Mouse (Mus musculus) embryonic facial prominence, embryonic 11.5 days (tissue): Measurements from ENCODE around the gene Blvra. TPM values are rescaled to one million over a fixed set of nuclear protein-coding genes. Genes with fewer than 3 reads are reported as not detected.
"Not testable (repeated sequence)": the region's sequence is repeated elsewhere in the genome, so short reads cannot be mapped to it uniquely, and the experiment has no call there.

ENCODE experiments used
- ATAC-seq: fragments of 200-750 bp; cut with Nextera tagmentation; replicated peaks from 2 replicates; pipeline ENCODE4 v1.8.0; 2017; ENCODE audit warnings: low read depth; ENCODE audit not compliant: insufficient number of reproducible peaks, low FRiP score, low TSS enrichment
- DNase-seq: peaks from one replicate; pipeline ENCODE4 v3.0.0-alpha.2; 2015; ENCODE audit warnings: low spot score
- H3K27ac ChIP-seq: fragments of 300-500 bp; sonication (generic); replicated peaks from 2 replicates; pipeline ENCODE4 v1.5.1; 2014; ENCODE audit warnings: mild to moderate bottlenecking, low read depth, low read length, control low read depth
- H3K27me3 ChIP-seq: fragments of 300-500 bp; sonication (generic); 2 replicates; pipeline ENCODE4 v1.6.1; 2014; ENCODE audit warnings: mild to moderate bottlenecking, low read length, moderate library complexity, mixed read lengths; ENCODE audit not compliant: control insufficient read depth, insufficient read depth
- H3K36me3 ChIP-seq: fragments of 300-500 bp; sonication (generic); replicated peaks from 2 replicates; pipeline ENCODE4 v1.6.1; 2014; ENCODE audit warnings: low read depth, mild to moderate bottlenecking, low read length, moderate library complexity, mixed read lengths; ENCODE audit not compliant: control insufficient read depth, insufficient read depth
- H3K4me1 ChIP-seq: fragments of 300-500 bp; sonication (generic); 2 replicates; pipeline ENCODE4 v1.6.1; 2014; ENCODE audit warnings: low read length, mixed read lengths; ENCODE audit not compliant: control insufficient read depth, insufficient read depth
- H3K4me2 ChIP-seq: fragments of 300-500 bp; sonication (generic); 2 replicates; pipeline ENCODE4 v1.6.1; 2014; ENCODE audit warnings: low read depth, mild to moderate bottlenecking, control low read depth, low read length, moderate library complexity
- H3K4me3 ChIP-seq: fragments of 300-500 bp; sonication (generic); 2 replicates; pipeline ENCODE4 v1.5.1; 2014; ENCODE audit warnings: low read depth, low read length, control low read depth
- H3K9ac ChIP-seq: fragments of 300-500 bp; sonication (generic); replicated peaks from 2 replicates; pipeline ENCODE4 v1.6.1; 2014; ENCODE audit warnings: mild to moderate bottlenecking, control low read depth, low read length
- H3K9me3 ChIP-seq: fragments of 300-500 bp; sonication (generic); replicated peaks from 2 replicates; pipeline ENCODE4 v1.6.1; 2016; ENCODE audit warnings: mild to moderate bottlenecking, low read length, inconsistent platforms, mixed read lengths; ENCODE audit not compliant: control insufficient read depth
- WGBS: fragments of 180-500 bp; shearing (Covaris S2); extraction: QIAGEN DNeasy Blood & Tissue Kit; methylation state at CpG from one replicate; pipeline ENCODE4 v1.1.7; 2014; 5-methylcytosine and 5-hydroxymethylcytosine counted together
- polyA plus RNA-seq: library from polyadenylated mRNA; unstranded; fragments of >200 nt; fragmentation: Nextera tagmentation; extraction: Ambion mirVana; gene quantifications from 2 replicates; pipeline ENCODE4 v1.2.1, GENCODE M21; 2014

The Blvra gene
- polyA plus RNA-seq, 1 experiment from 2014 or later, result 34.6 TPM

- Histone ChIP-seq H3K9ac (no peak overlapping the region), H3K27ac (no peak overlapping the region), H3K27me3 (no peaks in the 10 kb centered on the region), H3K4me3 (no peak overlapping the region), H3K36me3 (no peaks in the 10 kb centered on the region), H3K4me2 (no peak overlapping the region), H3K9me3 (no peaks in the 10 kb centered on the region), H3K4me1 (no peaks in the 10 kb centered on the region)
- ATAC-seq, result no peak
- WGBS, result 77% methylated on average over 9 of the region's 9 CpGs
- DNase-seq, result no peak
These were observed 7.1 kb downstream of the Blvra start for GRCm38 (mm10) chr2:127077611-127078010.

GRCm38 (mm10) chr2:127079066-127079465 is 8.6 kb downstream of the Blvra start:
- not testable (repeated sequence) for H3K27ac ChIP-seq, H3K36me3 ChIP-seq, ATAC-seq, H3K27me3 ChIP-seq, H3K4me1 ChIP-seq, H3K4me3 ChIP-seq, H3K9me3 ChIP-seq, DNase-seq, H3K4me2 ChIP-seq, H3K9ac ChIP-seq
- 66% methylated on average over 2 of the region's 2 CpGs for WGBS

GRCm38 (mm10) chr2:127079881-127080590 is 9.6 kb downstream of the Blvra start:
- no peaks in the 10 kb centered on the region for H3K4me1 ChIP-seq
- H3K27me3 ChIP-seq, result no peaks in the 10 kb centered on the region
- no peak overlapping the region for H3K9ac ChIP-seq
- no peaks in the 10 kb centered on the region for H3K36me3 ChIP-seq
- H3K9me3 ChIP-seq, result no peaks in the 10 kb centered on the region
- 88% methylated on average over 11 of the region's 11 CpGs for WGBS
- no peak for DNase-seq
- H3K27ac ChIP-seq, result no peak overlapping the region
- no peak for ATAC-seq
- no peak overlapping the region for H3K4me2 ChIP-seq
- H3K4me3 ChIP-seq, result no peak overlapping the region

GRCm38 (mm10) chr2:127080591-127081218 is 10.2 kb downstream of the Blvra start:
- Histone ChIP-seq H3K9me3 (no peaks in the 10 kb centered on the region), H3K4me3 (no peak overlapping the region), H3K27me3 (no peaks in the 10 kb centered on the region), H3K4me1 (no peaks in the 10 kb centered on the region), H3K27ac (no peak overlapping the region), H3K4me2 (no peak overlapping the region), H3K36me3 (no peaks in the 10 kb centered on the region), H3K9ac (no peak overlapping the region)
- DNase-seq, result no peak
- 91% methylated on average over 11 of the region's 11 CpGs for WGBS
- ATAC-seq, result no peak

GRCm38 (mm10) chr2:127086235-127086634 is 15.8 kb downstream of the Blvra start:
- Histone ChIP-seq H3K4me1 (no peaks in the 10 kb centered on the region), H3K9ac (no peak overlapping the region), H3K9me3 (no peaks in the 10 kb centered on the region), H3K4me2 (no peak overlapping the region), H3K27ac (no peak overlapping the region), H3K27me3 (no peaks in the 10 kb centered on the region), H3K4me3 (no peak overlapping the region), H3K36me3 (no peaks in the 10 kb centered on the region)
- ATAC-seq (no peak), DNase-seq (no peak)
- WGBS, result 91% methylated on average over 5 of the region's 5 CpGs

GRCm38 (mm10) chr2:127090151-127090550 is 19.7 kb downstream of the Blvra start:
- H3K27ac ChIP-seq, H3K4me3 ChIP-seq, H3K9me3 ChIP-seq, H3K9ac ChIP-seq, H3K27me3 ChIP-seq, H3K36me3 ChIP-seq, ATAC-seq, DNase-seq, H3K4me2 ChIP-seq, H3K4me1 ChIP-seq: not testable (repeated sequence)

- Histone ChIP-seq H3K9me3 (no peaks in the 10 kb centered on the region), H3K27ac (no peak overlapping the region), H3K4me2 (no peak overlapping the region), H3K4me3 (no peak overlapping the region), H3K27me3 (no peaks in the 10 kb centered on the region), H3K9ac (no peak overlapping the region), H3K4me1 (no peaks in the 10 kb centered on the region), H3K36me3 (no peaks in the 10 kb centered on the region)
- no peak for DNase-seq
- ATAC-seq, result no peak
- 76% methylated on average over 8 of the region's 8 CpGs for WGBS
These were observed 21.5 kb downstream of the Blvra start for GRCm38 (mm10) chr2:127092000-127092399.

- Histone ChIP-seq H3K27ac (no peak overlapping the region), H3K9ac (no peak overlapping the region), H3K4me1 (no peaks in the 10 kb centered on the region), H3K36me3 (peaks cover 19% of the 10 kb centered on the region), H3K27me3 (no peaks in the 10 kb centered on the region), H3K9me3 (no peaks in the 10 kb centered on the region), H3K4me3 (no peak overlapping the region), H3K4me2 (no peak overlapping the region)
- DNase-seq, result no peak
- 90% methylated on average over 4 of the region's 4 CpGs for WGBS
- ATAC-seq, result no peak
These were observed 38.5 kb downstream of the Blvra start for GRCm38 (mm10) chr2:127108986-127109385.
